Mouse (Mus musculus): Measurements from ENCODE around the gene Agbl4. TPM values are rescaled to one million over a fixed set of nuclear protein-coding genes. Genes with fewer than 3 reads are reported as not detected.
A peak's percentile ranks its signal among the peaks of the same experiment; 100 is the strongest.

Agbl4 gene
- total RNA-seq, 2 experiments from 2014 or later = 1.1 to 1.3 TPM

GRCm38 (mm10) chr4:111555426-111555825 lies 1158.0 kb downstream of the Agbl4 start:
- DNase-seq (ENCODE audit: low spot score in 2 of 2) = no peak

DNA sequence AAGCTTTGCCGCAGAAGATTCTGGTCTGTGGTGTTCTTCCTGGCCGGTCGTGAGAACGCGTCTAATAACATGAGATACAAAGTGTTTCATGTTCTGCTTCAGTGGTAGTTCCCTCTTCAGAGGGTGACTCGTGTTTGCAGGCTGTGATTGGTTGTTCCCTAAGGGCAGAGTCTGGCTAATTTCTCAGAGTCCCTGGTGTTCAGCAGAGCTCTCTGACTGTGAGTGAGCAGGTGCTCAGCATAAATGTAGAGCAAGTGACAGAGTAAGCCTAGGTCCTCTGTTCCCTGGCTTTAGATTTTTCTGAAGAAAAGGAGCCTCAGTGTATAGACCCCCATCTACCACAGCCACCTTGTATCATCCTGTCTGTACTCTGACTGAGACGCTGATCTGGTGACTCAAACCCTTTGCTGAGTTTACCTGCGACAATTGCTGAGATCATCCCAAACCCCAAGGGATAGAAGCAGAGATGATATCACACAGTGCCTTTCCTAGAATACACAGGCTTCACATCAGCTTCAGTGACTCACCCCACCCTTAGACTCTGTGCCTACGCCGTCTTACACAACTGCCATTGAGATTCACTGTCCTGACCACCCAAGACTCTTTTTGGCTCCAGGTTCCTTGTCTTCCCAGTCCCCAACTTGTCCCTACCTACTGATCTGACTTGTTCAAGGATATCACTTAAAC lies 1179.8 kb downstream of the Agbl4 start:
- DNase-seq (ENCODE audit: low spot score in 2 of 2) = no peak

DNA sequence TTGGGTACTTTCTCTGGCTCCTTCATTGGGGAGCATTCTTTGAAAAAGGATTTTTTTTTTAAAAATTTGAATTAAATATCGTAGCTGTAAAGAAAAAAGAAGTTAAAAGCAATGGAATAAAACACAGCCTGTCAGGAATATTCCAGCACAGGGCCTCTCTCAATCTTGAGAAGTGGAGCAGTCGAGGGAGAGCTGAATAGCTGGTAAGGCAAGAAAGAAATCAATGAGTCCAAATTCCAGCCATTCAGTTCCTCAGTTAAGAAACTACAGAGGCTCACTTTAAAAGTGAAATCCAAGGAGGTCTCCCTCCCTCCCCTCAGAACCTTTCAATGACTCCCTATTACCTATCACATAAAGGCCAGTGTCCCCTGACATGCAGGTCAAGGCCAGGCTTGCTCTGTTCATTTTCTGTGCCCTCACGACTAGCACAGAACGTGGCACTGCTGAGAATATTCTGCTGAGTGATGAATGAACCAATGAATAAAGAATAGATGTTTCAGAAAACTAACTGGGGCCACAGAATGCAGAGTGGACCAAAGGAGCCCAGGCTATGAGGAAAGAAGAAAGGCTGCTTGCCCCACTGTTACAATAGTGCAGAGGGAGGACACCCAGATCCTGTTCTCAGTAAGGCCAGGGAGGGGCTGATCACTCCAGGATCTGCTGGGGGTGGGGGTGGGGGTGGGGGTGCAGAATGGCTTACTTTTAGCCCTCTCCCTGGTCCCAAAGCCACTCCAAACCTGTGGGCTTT lies 1181.8 kb downstream of the Agbl4 start:
- DNase-seq (ENCODE audit: low spot score in 2 of 2) = no peak

- DNase-seq (ENCODE audit: low spot score in 2 of 2) = no peak
Observed at GRCm38 (mm10) chr4:111579863-111580224, 1182.4 kb downstream of the Agbl4 start.

DNA sequence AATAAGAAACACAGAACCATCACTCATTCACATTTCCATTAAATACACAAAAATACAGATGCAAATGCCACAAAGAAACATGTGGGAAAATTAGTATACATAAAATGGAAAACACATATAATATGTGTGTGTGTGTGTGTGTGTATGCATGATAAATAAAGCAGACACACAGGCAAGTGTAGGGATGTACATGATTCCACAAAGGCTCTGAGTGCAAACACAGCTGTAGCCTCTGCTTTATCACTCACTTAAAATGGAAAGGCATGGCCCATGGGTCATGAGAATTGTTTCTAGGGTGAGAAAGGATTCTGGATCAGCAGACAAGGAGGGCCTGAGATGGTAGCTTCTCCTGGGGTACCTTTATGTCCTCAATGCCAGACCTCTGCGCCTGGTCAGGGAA lies 1182.8 kb downstream of the Agbl4 start:
- DNase-seq (ENCODE audit: low spot score in 2 of 2) = no peak

DNA sequence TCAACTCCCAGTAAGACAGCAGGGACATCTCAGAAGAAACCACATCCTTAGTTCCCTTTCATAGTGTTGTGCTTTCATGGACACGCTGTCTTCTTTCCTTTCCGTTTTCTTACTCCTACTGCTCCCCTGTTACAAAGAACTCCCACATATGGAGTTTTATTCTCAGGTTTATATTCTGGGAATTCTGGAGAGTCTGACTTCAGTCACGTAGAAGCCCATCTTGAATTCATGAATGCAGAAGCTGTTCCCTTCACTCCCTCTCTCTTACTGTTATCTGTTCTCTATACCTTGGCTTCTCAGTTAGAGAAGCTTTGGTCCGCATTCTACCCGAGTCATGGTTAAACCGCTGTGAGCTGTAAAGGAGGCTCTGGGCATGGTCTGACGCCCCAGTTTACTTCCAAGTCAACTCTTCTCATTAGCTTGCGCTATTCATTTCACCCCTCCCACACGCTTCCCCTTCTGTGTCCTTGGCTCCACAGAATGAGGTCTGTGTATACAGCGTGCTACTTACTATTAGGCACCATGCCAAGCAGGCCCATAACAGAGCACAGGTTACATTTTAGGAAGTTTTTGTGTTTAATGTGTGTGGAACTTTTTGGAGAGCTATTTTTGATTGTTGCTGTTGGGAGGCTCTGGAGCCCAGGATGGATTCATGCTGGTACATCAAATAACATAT lies 1186.2 kb downstream of the Agbl4 start:
- no peak for DNase-seq (ENCODE audit: low spot score in 2 of 2)

DNA sequence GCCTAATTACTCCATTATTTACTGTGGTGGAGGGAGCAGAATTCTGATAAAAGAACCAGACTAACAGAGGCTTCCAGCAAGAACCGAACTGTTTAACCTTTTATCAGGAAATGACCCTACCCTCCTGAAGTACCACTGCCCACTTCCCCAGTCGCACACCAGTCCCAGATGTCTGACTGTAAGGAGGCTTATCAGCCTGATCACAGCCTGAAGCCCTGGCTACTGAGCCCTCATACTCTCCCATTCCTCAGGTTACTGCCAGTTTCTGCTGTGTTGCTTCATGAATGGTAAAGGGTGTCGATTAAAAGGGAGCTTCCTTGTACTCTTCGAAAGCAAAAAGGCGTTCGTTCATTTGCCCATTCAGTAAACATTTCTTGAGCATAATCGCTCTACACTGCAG lies 1186.8 kb downstream of the Agbl4 start:
- DNase-seq (ENCODE audit: low spot score in 2 of 2) = no peak

GRCm38 (mm10) chr4:111588211-111588610 lies 1190.8 kb downstream of the Agbl4 start:
- no peak for DNase-seq (ENCODE audit: low spot score in 2 of 2)

- DNase-seq (ENCODE audit: low spot score in 2 of 2) = no peak
Observed at GRCm38 (mm10) chr4:111589467-111590170, 1192.2 kb downstream of the Agbl4 start.

DNA sequence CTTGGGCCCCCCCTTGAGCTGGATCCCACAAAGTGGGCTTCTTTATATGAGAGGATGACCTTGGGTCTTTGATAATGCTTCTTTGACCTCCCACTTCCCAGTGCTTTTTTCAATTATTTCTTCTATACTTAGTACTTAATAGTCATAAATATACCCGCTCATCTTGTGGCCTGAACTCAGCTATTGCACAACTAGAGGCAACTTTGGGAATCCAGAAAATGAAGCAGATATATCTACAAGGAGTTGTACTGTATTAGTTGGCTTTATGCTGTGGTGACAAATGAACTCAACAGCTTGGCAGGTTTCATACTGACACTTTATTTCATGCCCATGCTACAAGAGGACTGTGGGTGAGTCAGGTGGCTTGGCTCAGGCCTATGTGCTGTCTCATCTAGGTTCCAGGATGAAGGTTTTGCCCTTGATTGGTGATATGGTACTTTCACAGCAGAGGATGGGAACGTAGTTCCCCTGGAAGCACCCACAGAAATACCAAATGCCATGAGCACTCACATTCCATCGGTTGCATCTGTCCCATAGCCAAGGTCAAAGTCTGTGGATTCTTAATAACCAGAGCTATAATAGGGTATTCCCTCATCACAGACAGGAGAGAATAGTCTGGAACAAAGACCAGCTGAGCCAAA lies 1197.3 kb downstream of the Agbl4 start:
- DNase-seq (ENCODE audit: low spot score in 2 of 2) = no peak

DNA sequence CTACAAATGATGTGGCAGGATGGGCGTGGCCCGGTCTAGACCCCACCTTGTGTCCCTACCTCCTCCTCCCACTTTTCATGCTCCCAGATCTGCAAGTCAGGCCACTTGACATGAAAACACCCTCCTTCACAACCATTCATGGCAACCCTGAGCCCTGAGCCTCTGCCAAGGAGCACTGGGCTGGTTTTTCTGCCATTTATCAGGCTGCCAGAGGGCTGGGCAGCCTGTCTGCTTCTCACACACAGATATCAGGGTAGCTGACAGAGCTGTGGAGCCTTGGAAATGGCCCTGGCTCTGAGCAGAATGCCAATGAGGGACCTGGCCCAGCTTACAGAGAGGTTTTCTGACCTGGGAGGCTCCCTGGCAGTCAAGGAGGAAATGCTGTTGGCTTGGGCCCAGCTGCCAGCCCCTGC lies 1199.8 kb downstream of the Agbl4 start:
- DNase-seq (ENCODE audit: low spot score in 2 of 2) = peak; percentile 4 to 13

GRCm38 (mm10) chr4:111597986-111598385 lies 1200.5 kb downstream of the Agbl4 start:
- peak in 1 of 2 experiments; percentile 19 for DNase-seq (ENCODE audit: low spot score in 2 of 2)

DNA sequence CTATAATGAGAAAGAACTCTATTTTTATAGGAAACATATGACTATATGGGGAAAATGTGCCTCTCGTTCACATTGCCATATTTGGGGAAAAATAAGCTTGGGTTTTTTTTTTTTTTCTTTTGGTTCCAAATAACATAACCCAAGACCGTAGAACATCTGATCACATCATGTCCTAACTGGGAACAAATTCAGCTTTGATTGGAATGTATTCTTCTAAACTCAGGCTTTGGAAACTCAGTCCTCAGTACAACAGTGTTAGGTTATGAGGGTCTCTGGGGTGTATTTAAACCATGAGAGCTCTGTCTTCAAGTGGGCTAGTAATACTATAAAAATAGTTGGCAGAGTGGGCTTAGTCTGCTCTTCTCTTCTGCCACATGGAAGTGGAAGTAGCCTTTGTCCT lies 1205.7 kb downstream of the Agbl4 start:
- DNase-seq (ENCODE audit: low spot score in 2 of 2) = no peak

DNA sequence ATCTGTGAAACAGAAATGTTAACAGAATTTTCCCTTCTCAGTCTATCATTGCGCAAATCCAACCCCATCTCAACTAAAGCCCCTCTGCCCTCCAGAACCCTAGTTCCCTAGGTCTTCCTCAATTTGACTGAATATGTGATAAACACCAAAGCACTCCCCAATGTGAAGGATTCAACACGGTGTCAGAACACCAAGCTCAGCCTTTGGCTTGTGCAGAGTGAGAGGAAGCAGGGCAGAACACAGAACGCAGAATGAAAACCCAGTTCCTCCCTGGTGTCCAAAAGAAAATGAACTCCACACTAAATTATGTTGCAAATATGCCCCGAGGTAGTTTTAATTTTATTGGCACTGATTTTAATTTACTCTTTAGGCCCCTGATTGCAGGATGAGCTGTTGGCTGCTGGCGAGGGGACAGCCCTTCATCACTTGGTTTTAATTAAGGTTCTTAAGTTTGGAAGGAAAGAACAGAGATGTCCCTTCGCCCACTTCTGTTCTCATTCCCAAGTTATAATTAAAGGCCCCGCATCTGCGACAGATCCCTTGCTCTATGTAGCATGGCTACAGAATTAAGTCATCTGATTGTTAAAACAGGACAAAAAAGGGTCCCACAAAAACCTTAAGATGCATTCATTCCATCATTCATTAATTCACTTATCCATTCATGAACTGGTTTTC lies 1210.5 kb downstream of the Agbl4 start:
- no peak for DNase-seq (ENCODE audit: low spot score in 2 of 2)

GRCm38 (mm10) chr4:111621865-111622264 lies 1224.4 kb downstream of the Agbl4 start:
- DNase-seq (ENCODE audit: low spot score in 2 of 2) = no peak

GRCm38 (mm10) chr4:111624914-111625313 lies 1227.5 kb downstream of the Agbl4 start:
- DNase-seq (ENCODE audit: low spot score in 2 of 2) = no peak

DNA sequence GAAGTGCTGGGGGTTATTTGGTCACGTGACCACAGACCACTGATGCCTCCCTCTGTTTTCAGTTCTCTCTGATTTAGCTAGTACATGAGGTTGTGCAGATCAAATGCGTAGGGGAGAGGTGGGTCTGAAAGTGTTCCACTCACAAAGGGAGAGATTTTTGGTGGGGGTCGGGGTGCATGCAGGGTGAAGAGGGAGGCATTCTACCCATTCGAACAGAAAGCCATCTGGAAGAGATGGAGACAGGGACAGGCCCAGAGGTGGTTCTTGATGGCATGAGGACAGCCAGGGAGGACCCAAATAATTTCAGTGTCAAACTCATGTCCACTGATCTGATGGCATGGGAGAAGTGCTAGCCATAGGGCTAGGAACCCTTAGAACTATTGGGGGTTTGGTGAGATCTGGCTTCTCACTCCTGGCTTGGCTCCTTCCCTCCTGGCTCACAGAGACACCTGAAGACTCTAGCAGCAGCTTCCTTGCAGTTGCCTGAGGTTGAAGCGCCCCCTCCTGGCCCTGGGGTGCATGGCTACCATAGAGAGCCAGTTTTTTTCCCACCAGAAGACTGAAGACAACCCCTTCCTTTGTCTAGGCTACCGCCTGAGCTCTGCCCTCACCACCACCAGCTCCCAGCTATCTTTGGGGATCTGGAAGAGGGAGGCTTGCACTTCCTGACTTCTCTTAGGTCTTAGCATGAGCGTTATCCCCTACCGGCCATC lies 1228.8 kb downstream of the Agbl4 start:
- peak; percentile 41 to 58 for DNase-seq (ENCODE audit: low spot score in 2 of 2)

GRCm38 (mm10) chr4:111632615-111633014 lies 1235.2 kb downstream of the Agbl4 start:
- no peak for DNase-seq (ENCODE audit: low spot score in 2 of 2)

GRCm38 (mm10) chr4:111635538-111636124 lies 1238.2 kb downstream of the Agbl4 start:
- DNase-seq (ENCODE audit: low spot score in 2 of 2) = no peak
